Mouse (Mus musculus) olfactory bulb, adult 2 months (tissue): ENCODE measurements around the gene Hspa12b.

Source experiments
- CTCF ChIP-seq: fragments of 200-500 bp; IDR thresholded peaks from 2 replicates; pipeline ENCODE4 v1.5.1; 2012; ENCODE audit warnings: low read depth, mild to moderate bottlenecking, low read length, moderate library complexity; ENCODE audit not compliant: insufficient read depth
- POLR2A ChIP-seq: fragments of 200-500 bp; IDR thresholded peaks from 2 replicates; pipeline ENCODE4 v1.6.1; 2012; ENCODE audit warnings: mild to moderate bottlenecking, low read depth, low read length, moderate library complexity; ENCODE audit not compliant: insufficient read depth

GRCm38 (mm10) chr2:131097087-131097486 lies 30.0 kb upstream of the Hspa12b start:
- no peak for TF ChIP-seq CTCF
- no peak for TF ChIP-seq POLR2A
